Comparison of ENCODE assay signal across 9 mouse cellular contexts in the genomic region with DNA sequence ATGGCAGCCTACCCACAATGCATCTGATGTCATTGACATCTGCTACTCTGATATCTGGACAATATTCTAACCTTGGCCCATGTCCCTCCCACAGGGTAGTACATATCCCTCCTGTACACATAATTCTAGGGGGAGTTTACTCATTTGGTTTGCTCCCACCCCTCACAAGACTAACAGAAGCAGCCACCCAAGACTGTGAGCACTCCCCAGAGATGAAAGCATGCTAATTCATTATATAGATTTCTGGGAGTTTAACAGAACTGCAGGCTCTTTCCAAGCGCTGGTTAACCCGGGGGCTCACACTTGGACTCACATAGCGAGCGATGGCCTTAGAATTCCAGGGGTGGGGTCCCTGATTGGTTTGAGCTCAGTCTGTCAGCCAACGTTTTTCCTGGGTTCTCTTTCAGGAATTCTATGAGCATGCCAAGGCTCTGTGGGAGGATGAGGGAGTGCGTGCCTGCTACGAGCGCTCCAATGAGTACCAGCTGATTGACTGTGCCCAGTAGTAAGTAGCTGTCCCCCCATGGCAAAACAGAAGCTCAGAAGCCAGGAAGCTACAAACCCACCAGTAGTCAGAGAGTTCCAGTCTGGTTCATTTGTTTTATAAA. TPM values are rescaled to one million over a fixed set of nuclear protein-coding genes. Genes with fewer than 3 reads are reported as not detected.
DNase-seq lines count a peak whose midpoint lies in the region; ATAC-seq and TF ChIP-seq lines count a peak whose summit lies in the region.
"Had no signal": no experiment of that assay in that cellular context is flagged by ENCODE, and none has a peak within 500 bp of the region (broad histone marks: within the 10 kb centered on the region; RNA-seq: fewer than 3 reads in every experiment).

No protein-coding gene starts in this region.

- no peak for ATAC-seq in hindbrain, embryonic 12.5 days (ENCODE audit: low FRiP score)
- no peak for ATAC-seq in neural tube, embryonic 13.5 days (ENCODE audit: low read depth)
- ATAC-seq in limb, embryonic 13.5 days (ENCODE audit: low FRiP score, low read depth): no peak
- ATAC-seq in stomach, postnatal 0 days (ENCODE audit: low FRiP score, low TSS enrichment): no peak
- ATAC-seq in cerebellum, adult (ENCODE audit: insufficient number of reproducible peaks, low FRiP score, low TSS enrichment): no peak

- H3K4me3 ChIP-seq in hindbrain, embryonic 12.5 days: no peak overlapping the region
- H3K4me3 ChIP-seq in hindbrain, embryonic 10.5 days: no peak overlapping the region
- no peak overlapping the region for H3K4me3 ChIP-seq in neural tube, embryonic 13.5 days
- H3K4me3 ChIP-seq in limb, embryonic 13.5 days: no peak overlapping the region
- H3K4me3 ChIP-seq in stomach, postnatal 0 days (ENCODE audit: low read depth, low read length): no peak overlapping the region

- no peak for DNase-seq in hindbrain, embryonic 10.5 days (ENCODE audit: low spot score)
- DNase-seq in neural tube, embryonic 10.5 days (ENCODE audit: extremely low spot score, low spot score): no peak
- no peak for DNase-seq in stomach, postnatal 0 days (ENCODE audit: low spot score)
- no peak for DNase-seq in thymus, postnatal 0 days (ENCODE audit: low spot score)

- no peak overlapping the region for H3K4me2 ChIP-seq in hindbrain, embryonic 12.5 days (replicated peaks)
- no peak overlapping the region for H3K4me2 ChIP-seq in neural tube, embryonic 13.5 days
- peak overlapping the region; percentile 39 for H3K4me2 ChIP-seq in limb, embryonic 13.5 days (replicated peaks)
- no peak overlapping the region for H3K4me2 ChIP-seq in stomach, postnatal 0 days (replicated peaks; ENCODE audit: low read depth)

- peak overlapping the region; percentile 69 for H3K27ac ChIP-seq in hindbrain, embryonic 12.5 days
- H3K27ac ChIP-seq in hindbrain, embryonic 10.5 days: no peak overlapping the region
- H3K27ac ChIP-seq in neural tube, embryonic 13.5 days (replicated peaks): peak overlapping the region; percentile 79
- H3K27ac ChIP-seq in limb, embryonic 13.5 days: peak overlapping the region; percentile 79
- H3K27ac ChIP-seq in stomach, postnatal 0 days (replicated peaks): peak overlapping the region; percentile 35
- H3K27ac ChIP-seq: liver, embryonic 14.5 days had no signal

- no peak for TF ChIP-seq EP300 in stomach, postnatal 0 days (optimal IDR thresholded peaks at IDR 0.05)

- H3K36me3 ChIP-seq in hindbrain, embryonic 12.5 days: peaks cover 42% of the 10 kb centered on the region
- peaks cover 90% of the 10 kb centered on the region for H3K36me3 ChIP-seq in hindbrain, embryonic 10.5 days
- peaks cover 43% of the 10 kb centered on the region for H3K36me3 ChIP-seq in neural tube, embryonic 13.5 days
- H3K36me3 ChIP-seq in limb, embryonic 13.5 days: peaks cover 79% of the 10 kb centered on the region
- peaks cover 21% of the 10 kb centered on the region for H3K36me3 ChIP-seq in stomach, postnatal 0 days (ENCODE audit: control insufficient read depth, insufficient read depth, low read length)

- TF ChIP-seq CTCF in stomach, postnatal 0 days (IDR thresholded peaks at IDR 0.05; ENCODE audit: low read depth): no peak

- H3K9ac ChIP-seq in hindbrain, embryonic 12.5 days: no peak overlapping the region
- H3K9ac ChIP-seq in neural tube, embryonic 13.5 days: 0 out of 2 replicates have a peak overlapping the region, but pooled peaks have one; percentile 3
- H3K9ac ChIP-seq in limb, embryonic 13.5 days: no peak overlapping the region
- H3K9ac ChIP-seq in stomach, postnatal 0 days (ENCODE audit: low read length): no peak overlapping the region
- H3K9ac ChIP-seq: liver, embryonic 14.5 days had no signal

- H3K4me1 ChIP-seq in hindbrain, embryonic 12.5 days: peaks cover 34% of the 10 kb centered on the region
- H3K4me1 ChIP-seq in hindbrain, embryonic 10.5 days (replicated peaks): peaks cover 42% of the 10 kb centered on the region
- peaks cover 72% of the 10 kb centered on the region for H3K4me1 ChIP-seq in neural tube, embryonic 13.5 days (replicated peaks)
- H3K4me1 ChIP-seq in limb, embryonic 13.5 days: peaks cover 75% of the 10 kb centered on the region
- peaks cover 11% of the 10 kb centered on the region for H3K4me1 ChIP-seq in stomach, postnatal 0 days (replicated peaks; ENCODE audit: control insufficient read depth, insufficient read depth)

- 72% methylated on average over 8 of the region's 8 CpGs for WGBS in hindbrain, embryonic 12.5 days
- 83% methylated on average over 8 of the region's 8 CpGs for WGBS in hindbrain, embryonic 10.5 days
- 54% methylated on average over 8 of the region's 8 CpGs for WGBS in neural tube, embryonic 13.5 days
- 48% methylated on average over 8 of the region's 8 CpGs for WGBS in limb, embryonic 13.5 days
- WGBS in stomach, postnatal 0 days: 36% methylated on average over 8 of the region's 8 CpGs

- 0 out of 2 replicates have a peak, but pooled peaks cover 4% of the 10 kb centered on the region for H3K9me3 ChIP-seq in hindbrain, embryonic 12.5 days (replicated peaks)
- 0 out of 2 replicates have a peak, but pooled peaks cover 4% of the 10 kb centered on the region for H3K9me3 ChIP-seq in hindbrain, embryonic 10.5 days
- H3K9me3 ChIP-seq in neural tube, embryonic 13.5 days: no peaks in the 10 kb centered on the region
- H3K9me3 ChIP-seq in limb, embryonic 13.5 days: 0 out of 2 replicates have a peak, but pooled peaks cover 4% of the 10 kb centered on the region
- H3K9me3 ChIP-seq in stomach, postnatal 0 days (ENCODE audit: control insufficient read depth, low read length): no peaks in the 10 kb centered on the region

- H3K27me3 ChIP-seq in hindbrain, embryonic 12.5 days: no peaks in the 10 kb centered on the region
- H3K27me3 ChIP-seq in hindbrain, embryonic 10.5 days (ENCODE audit: insufficient read depth, poor library complexity, severe bottlenecking): no peaks in the 10 kb centered on the region
- no peaks in the 10 kb centered on the region for H3K27me3 ChIP-seq in neural tube, embryonic 13.5 days
- no peaks in the 10 kb centered on the region for H3K27me3 ChIP-seq in limb, embryonic 13.5 days
- no peaks in the 10 kb centered on the region for H3K27me3 ChIP-seq in stomach, postnatal 0 days (ENCODE audit: control insufficient read depth, insufficient read depth, low read length)

RNA-seq across cellular contexts. Expression of gene Gm20721, which starts 3.6 kb away (rescaled TPM):
- polyA plus RNA-seq in hindbrain, embryonic 12.5 days (2016; fragmentation: Nextera tagmentation; extraction: Ambion mirVana): 13.7 and 14.5 TPM in 2 replicates
- polyA plus RNA-seq in hindbrain, embryonic 10.5 days (2016; fragmentation: Nextera tagmentation; extraction: Ambion mirVana): 10.5 and 13.1 TPM in 2 replicates
- 14.3 and 28.0 TPM in 2 replicates for polyA plus RNA-seq in neural tube, embryonic 13.5 days (2015; fragmentation: Nextera tagmentation; extraction: Ambion mirVana)
- 21.5 and 25.3 TPM in 2 replicates for polyA plus RNA-seq in limb, embryonic 13.5 days (2015; fragmentation: Nextera tagmentation; extraction: Ambion mirVana)
- 5.8 and 7.9 TPM in 2 replicates for polyA plus RNA-seq in stomach, postnatal 0 days (2015; fragmentation: Nextera tagmentation; extraction: Ambion mirVana)
- 4.1 and 5.4 TPM in 2 replicates for polyA plus RNA-seq in thymus, postnatal 0 days (2015; fragmentation: Nextera tagmentation; extraction: Ambion mirVana)

RNA-seq across cellular contexts. Expression of gene Gnas, which starts 58.8 kb away (rescaled TPM):
- 1,701 and 1,752 TPM in 2 replicates for polyA plus RNA-seq in hindbrain, embryonic 12.5 days (2016; fragmentation: Nextera tagmentation; extraction: Ambion mirVana)
- 1,166 and 1,270 TPM in 2 replicates for polyA plus RNA-seq in hindbrain, embryonic 10.5 days (2016; fragmentation: Nextera tagmentation; extraction: Ambion mirVana)
- 1,617 and 1,631 TPM in 2 replicates for polyA plus RNA-seq in neural tube, embryonic 13.5 days (2015; fragmentation: Nextera tagmentation; extraction: Ambion mirVana)
- polyA plus RNA-seq in limb, embryonic 13.5 days (2015; fragmentation: Nextera tagmentation; extraction: Ambion mirVana): 1,943 and 1,947 TPM in 2 replicates
- polyA plus RNA-seq in stomach, postnatal 0 days (2015; fragmentation: Nextera tagmentation; extraction: Ambion mirVana): 890 and 920 TPM in 2 replicates
- 679 TPM in 2 replicates for polyA plus RNA-seq in thymus, postnatal 0 days (2015; fragmentation: Nextera tagmentation; extraction: Ambion mirVana)
